Mouse (Mus musculus) neural tube, embryonic 11.5 days (tissue): ENCODE measurements around the gene Gm21312. TPM values are rescaled to one million over a fixed set of nuclear protein-coding genes. Genes with fewer than 3 reads are reported as not detected.

ENCODE experiments used
- ATAC-seq: fragments of 200-750 bp; cut with Nextera tagmentation; 2 replicates; pipeline ENCODE4 v1.8.0; 2017; ENCODE audit warnings: moderate number of reproducible peaks, mild to moderate bottlenecking, moderate TSS enrichment, moderate library complexity; ENCODE audit not compliant: insufficient read depth, low FRiP score, low TSS enrichment
- DNase-seq: peaks from one replicate; pipeline ENCODE4 v3.0.0-alpha.2; 2015; ENCODE audit warnings: low spot score
- H3K27ac ChIP-seq: fragments of 300-500 bp; sonication (generic); 2 replicates; pipeline ENCODE4 v1.5.1; 2014; ENCODE audit warnings: low read depth, mild to moderate bottlenecking, low read length
- H3K27me3 ChIP-seq: fragments of 300-500 bp; sonication (generic); 2 replicates; pipeline ENCODE4 v1.6.1; 2014; ENCODE audit warnings: mild to moderate bottlenecking, low read length, mixed read lengths; ENCODE audit not compliant: control insufficient read depth, insufficient read depth
- H3K36me3 ChIP-seq: fragments of 300-500 bp; sonication (generic); 2 replicates; pipeline ENCODE4 v1.6.1; 2014; ENCODE audit warnings: mild to moderate bottlenecking, low read length, moderate library complexity, mixed read lengths; ENCODE audit not compliant: control insufficient read depth, insufficient read depth
- H3K4me1 ChIP-seq: fragments of 300-500 bp; sonication (generic); 2 replicates; pipeline ENCODE4 v1.6.1; 2014; ENCODE audit warnings: low read length, mixed read lengths; ENCODE audit not compliant: control insufficient read depth, insufficient read depth
- H3K4me2 ChIP-seq: fragments of 300-500 bp; sonication (generic); 2 replicates; pipeline ENCODE4 v1.6.1; 2014; ENCODE audit warnings: low read depth, mild to moderate bottlenecking, moderate library complexity
- H3K4me3 ChIP-seq: fragments of 300-500 bp; sonication (generic); 2 replicates; pipeline ENCODE4 v1.5.1; 2014; ENCODE audit warnings: low read depth, low read length
- H3K9ac ChIP-seq: fragments of 300-500 bp; sonication (generic); 2 replicates; pipeline ENCODE4 v1.6.1; 2014; ENCODE audit warnings: mild to moderate bottlenecking, low read length
- H3K9me3 ChIP-seq: fragments of 300-500 bp; sonication (generic); 2 replicates; pipeline ENCODE4 v1.6.1; 2016; ENCODE audit warnings: low read length; ENCODE audit not compliant: control insufficient read depth
- WGBS: fragments of 180-500 bp; shearing (Covaris S2); extraction: QIAGEN DNeasy Blood & Tissue Kit; methylation state at CpG from one replicate; pipeline ENCODE4 v1.1.7; 2014; 5-methylcytosine and 5-hydroxymethylcytosine counted together
- polyA plus RNA-seq: library from polyadenylated mRNA; unstranded; fragments of >200 nt; fragmentation: Nextera tagmentation; extraction: Ambion mirVana; gene quantifications from 2 replicates; pipeline ENCODE4 v1.2.1, GENCODE M21; 2014

The Gm21312 gene
- polyA plus RNA-seq, 1 experiment from 2014 or later = not detected

- no peaks in the 10 kb centered on the region for H3K36me3 ChIP-seq
- DNase-seq = no peak
- WGBS = 82% methylated on average over 5 of the region's 5 CpGs
Observed at GRCm38 (mm10) chr10:104214527-104214926, 37.7 kb downstream of the Gm21312 start.

GRCm38 (mm10) chr10:104220303-104221021, 43.6 kb downstream of the Gm21312 start:
- Histone ChIP-seq H3K36me3 (no peaks in the 10 kb centered on the region), H3K27ac (no peak overlapping the region), H3K27me3 (no peaks in the 10 kb centered on the region), H3K4me1 (no peaks in the 10 kb centered on the region), H3K9ac (no peak overlapping the region), H3K4me2 (no peak overlapping the region), H3K4me3 (no peak overlapping the region), H3K9me3 (no peaks in the 10 kb centered on the region)
- no peak for DNase-seq
- no peak for ATAC-seq
- 88% methylated on average over 6 of the region's 6 CpGs for WGBS

More at GRCm38 (mm10) chr10:104214527-104214926, 37.7 kb downstream of the Gm21312 start:
- Histone ChIP-seq H3K27me3 (no peaks in the 10 kb centered on the region), H3K9ac (no peak overlapping the region), H3K4me1 (no peaks in the 10 kb centered on the region), H3K4me3 (no peak overlapping the region), H3K4me2 (no peak overlapping the region), H3K9me3 (no peaks in the 10 kb centered on the region), H3K27ac (no peak overlapping the region)
- no peak for ATAC-seq

Other genes with a start within 250 kb of the Gm21312 start
- not detected in 2 replicates for gene Gm21293, start 34.0 kb upstream of the Gm21312 start, polyA plus RNA-seq
- not detected in 2 replicates for gene Gm6763, start 25.5 kb upstream of the Gm21312 start, polyA plus RNA-seq
- not detected in 2 replicates for gene Gm8764, start 17.0 kb upstream of the Gm21312 start, polyA plus RNA-seq
- gene Gm21304, start 8.5 kb upstream of the Gm21312 start, polyA plus RNA-seq = not detected in 2 replicates
- not detected in 2 replicates for gene Gm20765, start 8.5 kb downstream of the Gm21312 start, polyA plus RNA-seq
- gene Gm4340, start 17.0 kb downstream of the Gm21312 start, polyA plus RNA-seq = not detected in 2 replicates